Mouse (Mus musculus) retina, embryonic 14.5 days (tissue): ENCODE measurements around the gene Ngfr.
"Not testable (repeated sequence)": the region's sequence is repeated elsewhere in the genome, so short reads cannot be mapped to it uniquely, and the experiment has no call there.

ENCODE experiments used
- DNase-seq: peaks from one replicate; pipeline ENCODE4 v3.0.0-alpha.2; 2015; ENCODE audit warnings: low spot score

Gene Ngfr

GRCm38 (mm10) chr11:95587423-95587951 lies at the start of gene Ngfr:
Gene Ngfr (minus strand): TSS chr11:95587735.
- peak; percentile 78 for DNase-seq

GRCm38 (mm10) chr11:95635030-95635429 lies 47.5 kb upstream of the Ngfr start:
- DNase-seq: no peak

- DNase-seq: peak; percentile 84
Measured at GRCm38 (mm10) chr11:95633512-95634000, 46.0 kb upstream of the Ngfr start.

- peak; percentile 62 for DNase-seq
Measured at GRCm38 (mm10) chr11:95632474-95632873, 44.9 kb upstream of the Ngfr start.

- no peak for DNase-seq
Measured at GRCm38 (mm10) chr11:95631301-95631700, 43.8 kb upstream of the Ngfr start.

GRCm38 (mm10) chr11:95630558-95630957 lies 43.0 kb upstream of the Ngfr start:
- DNase-seq: no peak

- DNase-seq: no peak
Measured at GRCm38 (mm10) chr11:95622426-95622825, 34.9 kb upstream of the Ngfr start.

- no peak for DNase-seq
Measured at GRCm38 (mm10) chr11:95621541-95622130, 34.1 kb upstream of the Ngfr start.

- DNase-seq: no peak
Measured at GRCm38 (mm10) chr11:95621010-95621409, 33.5 kb upstream of the Ngfr start.

GRCm38 (mm10) chr11:95619886-95620444 lies 32.4 kb upstream of the Ngfr start:
- no peak for DNase-seq

- DNase-seq: no peak
Measured at GRCm38 (mm10) chr11:95619081-95619480, 31.5 kb upstream of the Ngfr start.

- no peak for DNase-seq
Measured at GRCm38 (mm10) chr11:95617785-95618465, 30.4 kb upstream of the Ngfr start.

- no peak for DNase-seq
Measured at GRCm38 (mm10) chr11:95614739-95615138, 27.2 kb upstream of the Ngfr start.

- no peak for DNase-seq
Measured at GRCm38 (mm10) chr11:95611283-95611682, 23.7 kb upstream of the Ngfr start.

GRCm38 (mm10) chr11:95610391-95610902 lies 22.9 kb upstream of the Ngfr start:
- DNase-seq: no peak

- no peak for DNase-seq
Measured at GRCm38 (mm10) chr11:95609924-95610323, 22.4 kb upstream of the Ngfr start.

- not testable (repeated sequence) for DNase-seq
Measured at GRCm38 (mm10) chr11:95607286-95607685, 19.8 kb upstream of the Ngfr start.

- DNase-seq: no peak
Measured at GRCm38 (mm10) chr11:95598214-95599062, 10.9 kb upstream of the Ngfr start.

GRCm38 (mm10) chr11:95597741-95598140 lies 10.2 kb upstream of the Ngfr start:
- no peak for DNase-seq

- DNase-seq: no peak
Measured at GRCm38 (mm10) chr11:95596704-95597103, 9.2 kb upstream of the Ngfr start.

- peak; percentile 38 for DNase-seq
Measured at GRCm38 (mm10) chr11:95596150-95596515, 8.6 kb upstream of the Ngfr start.
